Mouse (Mus musculus) lung, postnatal 4 days (tissue): ENCODE results near the gene Zfp513.
A peak's percentile ranks its signal among the peaks of the same experiment; 100 is the strongest.

Source experiments
- DNase-seq, 2 experiments: peaks; one replicate each; pipeline ENCODE4 v3.0.0; 2021

The Zfp513 gene

DNA sequence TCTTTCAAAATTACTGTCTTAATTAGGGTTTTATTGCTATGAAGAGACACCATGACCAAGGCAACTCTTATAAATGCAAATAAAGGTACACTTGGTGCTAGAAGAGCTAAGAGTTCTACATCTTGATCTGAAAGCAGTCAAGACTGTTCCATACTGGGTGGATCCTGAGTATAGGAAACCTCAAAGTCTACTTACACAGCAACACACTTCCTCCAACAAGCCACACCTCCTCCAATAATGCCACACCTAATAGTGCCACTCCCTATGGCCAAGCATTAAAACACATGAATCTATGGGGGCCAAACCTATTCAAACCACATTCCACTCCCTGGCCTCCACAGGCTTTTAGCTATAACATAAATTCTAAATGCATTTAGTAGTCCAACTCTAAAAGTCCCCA is 39.6 kb downstream of the Zfp513 start:
- no peak for DNase-seq

DNA sequence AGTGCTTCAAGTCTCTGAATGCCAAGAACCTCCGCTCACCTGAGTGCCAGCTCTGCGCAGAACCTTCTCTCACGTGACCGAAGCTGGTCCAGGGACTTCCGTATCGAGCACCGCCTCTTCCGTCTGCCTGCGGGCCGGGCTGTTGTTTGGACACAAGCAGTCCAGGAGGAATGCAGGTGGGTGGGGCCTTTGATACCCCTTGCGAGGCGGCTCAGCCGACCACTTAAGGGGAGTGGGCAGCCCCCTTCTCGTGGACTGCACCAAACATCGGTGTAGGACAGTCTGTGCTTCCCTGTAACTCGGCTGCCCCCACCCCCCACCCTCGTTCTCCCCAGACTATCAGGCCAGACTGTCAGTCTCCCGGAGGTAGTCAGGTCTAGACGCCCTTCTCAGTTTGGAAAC is 48.0 kb downstream of the Zfp513 start, which contains the start of gene Mpv17:
TSS of gene Mpv17 (minus strand) at position 100 of the 402 bp plus-strand sequence.
- DNase-seq, result peak; percentile 85 to 91

DNA sequence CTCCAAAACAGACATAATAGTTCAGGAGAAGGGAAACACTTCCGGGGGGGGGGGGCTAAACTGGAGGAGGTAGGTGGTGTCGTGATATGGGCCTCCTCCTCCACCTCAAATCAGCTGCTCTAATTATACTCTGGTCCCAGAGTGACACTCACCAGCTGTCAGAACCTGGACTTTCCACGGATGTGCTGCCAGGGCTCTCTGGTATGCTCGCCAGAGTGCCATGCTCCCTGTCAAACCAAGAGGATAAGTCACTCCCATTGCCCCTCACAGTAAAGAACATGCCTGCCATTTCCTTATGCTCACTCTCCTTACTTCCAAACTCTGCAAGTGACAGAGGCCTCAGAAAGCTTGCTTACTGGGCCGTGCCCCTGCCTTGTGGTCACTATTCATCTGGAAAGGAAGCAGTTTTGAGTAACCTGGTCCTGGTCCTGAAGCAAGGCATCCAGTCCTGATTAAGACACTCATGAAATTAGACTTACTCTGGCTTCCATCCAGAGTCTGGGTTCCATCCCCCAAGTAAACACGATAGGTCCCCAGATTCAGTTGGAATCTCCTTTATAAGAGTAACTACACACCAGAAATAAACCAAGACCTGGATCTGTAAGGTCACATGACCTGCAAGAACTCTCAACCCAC is 48.5 kb downstream of the Zfp513 start:
- peak in 1 of 2 experiments; percentile 7 for DNase-seq

DNA sequence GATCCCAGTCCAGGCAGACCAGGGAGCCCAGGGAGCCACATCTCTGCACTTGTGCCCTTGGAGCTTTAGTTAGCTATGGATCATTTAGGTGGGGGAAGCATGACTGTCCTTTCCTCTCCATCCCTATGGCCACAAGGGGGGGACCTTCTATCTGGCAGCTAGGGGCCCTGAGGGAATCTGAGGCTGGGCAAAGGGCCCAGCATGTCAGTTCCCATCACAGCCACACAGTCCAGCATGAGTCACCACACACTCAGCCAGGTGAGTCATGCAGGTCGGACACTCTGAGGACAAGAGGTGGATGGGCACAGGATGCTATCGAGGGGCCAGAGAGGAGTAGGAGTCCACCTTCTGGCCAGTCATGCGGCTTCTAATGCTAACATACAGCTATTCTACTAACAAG is 50.4 kb downstream of the Zfp513 start:
- DNase-seq, result no peak

DNA sequence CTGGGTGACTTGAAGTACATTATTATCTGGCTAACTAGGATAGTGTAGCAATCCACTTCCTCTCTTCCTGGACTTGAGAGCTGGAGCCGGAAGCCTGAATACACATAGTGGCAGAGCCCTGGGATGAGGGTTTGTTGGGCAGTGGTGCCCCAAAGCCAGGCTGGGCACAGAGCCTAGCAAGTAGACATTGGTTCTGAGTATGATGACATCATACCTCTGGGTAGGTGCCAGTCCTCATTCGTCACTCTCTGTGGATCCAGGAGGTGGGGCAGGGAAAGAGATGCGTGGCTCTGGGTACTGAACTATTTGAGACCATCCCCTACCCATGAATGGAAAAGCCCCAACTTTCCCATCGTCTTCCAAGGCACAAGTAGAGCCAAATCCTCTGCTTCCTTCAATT is 52.3 kb downstream of the Zfp513 start:
- no peak for DNase-seq
